Mouse (Mus musculus): ENCODE data around the gene Cldn34b4. TPM values are rescaled to one million over a fixed set of nuclear protein-coding genes. Genes with fewer than 3 reads are reported as not detected.

The Cldn34b4 gene
- polyA plus RNA-seq (2015; fragmentation: Illumina TruSeq; extraction: RNeasy Lipid Tissue Mini Kit (QIAGEN cat#74804); ENCODE audit: low read depth, low replicate concordance), result not detected

GRCm38 (mm10) chrX:76393050-76393449, at the start of gene Cldn34b4:
TSS of gene Cldn34b4 (plus strand) at chrX:76393350.

Other genes with a start within 250 kb of the Cldn34b4 start
- not detected for gene Cldn34b3, start 129.0 kb upstream of the Cldn34b4 start, polyA plus RNA-seq (2015; fragmentation: Illumina TruSeq; extraction: RNeasy Lipid Tissue Mini Kit (QIAGEN cat#74804); ENCODE audit: low read depth, low replicate concordance)
- gene Cldn34d, start 209.6 kb downstream of the Cldn34b4 start, polyA plus RNA-seq (2015; fragmentation: Illumina TruSeq; extraction: RNeasy Lipid Tissue Mini Kit (QIAGEN cat#74804); ENCODE audit: low read depth, low replicate concordance), result not detected